Mouse (Mus musculus): ENCODE results near the gene Cd8b1. TPM values are rescaled to one million over a fixed set of nuclear protein-coding genes. Genes with fewer than 3 reads are reported as not detected.

The Cd8b1 gene
- polyA plus RNA-seq, 1 experiment from 2014 or later = 0.10 TPM

Other genes starting within 250 kb of the Cd8b1 start
- 5.3 and 6.4 TPM in 2 replicates for gene Thnsl2, start 178.3 kb upstream of the Cd8b1 start, polyA plus RNA-seq (2016; fragmentation: Nextera tagmentation; extraction: Ambion mirVana)
- not detected in 2 replicates for gene Fabp1, start 123.0 kb upstream of the Cd8b1 start, polyA plus RNA-seq (2016; fragmentation: Nextera tagmentation; extraction: Ambion mirVana)
- gene Krcc1, start 51.1 kb upstream of the Cd8b1 start, polyA plus RNA-seq (2016; fragmentation: Nextera tagmentation; extraction: Ambion mirVana) = 32.2 and 34.2 TPM in 2 replicates
- gene Smyd1, start 555 bp upstream of the Cd8b1 start, polyA plus RNA-seq (2016; fragmentation: Nextera tagmentation; extraction: Ambion mirVana) = 0.21 TPM in 1 of 2 replicates, not detected in the other
- gene Cd8a, start 50.6 kb downstream of the Cd8b1 start, polyA plus RNA-seq (2016; fragmentation: Nextera tagmentation; extraction: Ambion mirVana) = not detected in 2 replicates
- gene Rmnd5a, start 117.8 kb downstream of the Cd8b1 start, polyA plus RNA-seq (2016; fragmentation: Nextera tagmentation; extraction: Ambion mirVana) = 8.4 and 9.2 TPM in 2 replicates
- gene Rnf103, start 171.1 kb downstream of the Cd8b1 start, polyA plus RNA-seq (2016; fragmentation: Nextera tagmentation; extraction: Ambion mirVana) = 9.8 and 11.3 TPM in 2 replicates
- gene Chmp3, start 221.0 kb downstream of the Cd8b1 start, polyA plus RNA-seq (2016; fragmentation: Nextera tagmentation; extraction: Ambion mirVana) = 49.7 and 50.5 TPM in 2 replicates